Mouse (Mus musculus) lung, postnatal 0 days (tissue): ENCODE results near the gene Lbhd2.

Source experiments
- CTCF ChIP-seq: IDR thresholded peaks from 2 replicates; pipeline ENCODE4 v1.5.1; 2016; ENCODE audit warnings: antibody characterized with exemption, mild to moderate bottlenecking
- EP300 ChIP-seq: IDR thresholded peaks from 2 replicates; pipeline ENCODE4 v1.6.1; 2016; ENCODE audit warnings: antibody characterized with exemption, mild to moderate bottlenecking, control low read depth

DNA sequence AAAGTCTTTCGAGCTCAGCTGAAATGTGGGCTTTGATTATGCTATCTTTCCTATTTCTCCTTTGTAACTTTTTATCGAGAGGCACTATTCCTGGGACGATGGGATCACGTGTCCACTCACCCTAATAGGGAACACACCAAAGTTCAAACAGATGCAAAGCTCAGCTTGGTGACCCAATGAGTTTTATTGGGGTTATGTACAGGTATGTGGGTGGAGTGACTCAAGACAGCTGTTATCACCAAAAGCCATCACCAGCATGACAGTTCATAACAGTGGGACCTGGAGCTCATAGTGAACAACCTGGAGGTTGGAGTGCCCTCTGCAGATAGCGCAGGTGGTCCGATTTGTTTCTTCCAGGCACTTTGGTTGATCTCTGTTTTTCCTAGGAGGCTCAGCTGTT, 32.2 kb downstream of the Lbhd2 start:
- no peak for TF ChIP-seq CTCF
- no peak for TF ChIP-seq EP300
